Mouse (Mus musculus) right cerebral cortex, postnatal 4 days (tissue): Measurements from ENCODE around the gene Gpr155.

Source experiments
- DNase-seq: peaks from one replicate; pipeline ENCODE4 v3.0.0-alpha.2; 2022

The Gpr155 gene

GRCm38 (mm10) chr2:73317426-73317825 lies 68.9 kb downstream of the Gpr155 start:
- no peak for DNase-seq

- DNase-seq, result no peak
Observed at GRCm38 (mm10) chr2:73314311-73314710, 72.1 kb downstream of the Gpr155 start.

GRCm38 (mm10) chr2:73313117-73313501 lies 73.3 kb downstream of the Gpr155 start:
- DNase-seq, result peak; percentile 7

GRCm38 (mm10) chr2:73312152-73313116 lies 73.9 kb downstream of the Gpr155 start, which contains the start of the genes Scrn3 and Cir1:
Gene Scrn3 (plus strand): TSS chr2:73312601.
Gene Cir1 (minus strand): TSS chr2:73312701.
- DNase-seq, result peak; percentile 93

GRCm38 (mm10) chr2:73306006-73306405 lies 80.4 kb downstream of the Gpr155 start:
- no peak for DNase-seq

GRCm38 (mm10) chr2:73304506-73304905 lies 81.9 kb downstream of the Gpr155 start:
- no peak for DNase-seq

GRCm38 (mm10) chr2:73302722-73303121 lies 83.7 kb downstream of the Gpr155 start:
- no peak for DNase-seq

- DNase-seq, result no peak
Observed at GRCm38 (mm10) chr2:73301979-73302378, 84.4 kb downstream of the Gpr155 start.

- DNase-seq, result no peak
Observed at GRCm38 (mm10) chr2:73298841-73299240, 87.5 kb downstream of the Gpr155 start.

GRCm38 (mm10) chr2:73298154-73298553 lies 88.2 kb downstream of the Gpr155 start:
- DNase-seq, result no peak

GRCm38 (mm10) chr2:73295023-73295422 lies 91.3 kb downstream of the Gpr155 start:
- DNase-seq, result no peak
